Mouse (Mus musculus): ENCODE data around the gene Pfkm.
A peak's percentile ranks its signal among the peaks of the same experiment; 100 is the strongest.

Pfkm gene

DNA sequence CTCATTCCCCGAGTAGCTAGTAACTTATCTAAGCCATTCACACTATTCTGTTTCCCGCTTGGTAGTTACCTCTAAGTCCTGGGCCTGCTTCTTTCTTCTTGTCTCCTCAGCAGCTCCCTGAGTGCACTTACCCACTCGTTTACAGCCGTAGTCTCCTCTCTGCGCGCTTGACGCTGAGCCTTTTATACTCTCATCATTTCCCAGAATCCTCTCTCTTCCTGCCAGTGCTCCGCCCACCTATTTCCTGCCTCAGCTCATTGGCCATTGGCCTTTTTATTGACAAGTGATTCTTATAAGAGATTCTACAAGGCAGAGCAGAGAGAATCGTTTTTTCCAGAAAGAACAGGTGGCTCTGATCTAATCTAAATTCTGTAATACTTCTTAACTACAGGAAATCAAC, 6.1 kb downstream of the Pfkm start:
- DNase-seq (ENCODE audit: low spot score) = no peak

GRCm38 (mm10) chr15:98102401-98102800, 10.0 kb downstream of the Pfkm start:
- no peak for DNase-seq (ENCODE audit: low spot score)

- no peak for DNase-seq (ENCODE audit: low spot score)
These were observed 14.1 kb downstream of the Pfkm start for GRCm38 (mm10) chr15:98106506-98106905.

- DNase-seq (ENCODE audit: low spot score) = no peak
These were observed 14.8 kb downstream of the Pfkm start for GRCm38 (mm10) chr15:98107230-98107629.

DNA sequence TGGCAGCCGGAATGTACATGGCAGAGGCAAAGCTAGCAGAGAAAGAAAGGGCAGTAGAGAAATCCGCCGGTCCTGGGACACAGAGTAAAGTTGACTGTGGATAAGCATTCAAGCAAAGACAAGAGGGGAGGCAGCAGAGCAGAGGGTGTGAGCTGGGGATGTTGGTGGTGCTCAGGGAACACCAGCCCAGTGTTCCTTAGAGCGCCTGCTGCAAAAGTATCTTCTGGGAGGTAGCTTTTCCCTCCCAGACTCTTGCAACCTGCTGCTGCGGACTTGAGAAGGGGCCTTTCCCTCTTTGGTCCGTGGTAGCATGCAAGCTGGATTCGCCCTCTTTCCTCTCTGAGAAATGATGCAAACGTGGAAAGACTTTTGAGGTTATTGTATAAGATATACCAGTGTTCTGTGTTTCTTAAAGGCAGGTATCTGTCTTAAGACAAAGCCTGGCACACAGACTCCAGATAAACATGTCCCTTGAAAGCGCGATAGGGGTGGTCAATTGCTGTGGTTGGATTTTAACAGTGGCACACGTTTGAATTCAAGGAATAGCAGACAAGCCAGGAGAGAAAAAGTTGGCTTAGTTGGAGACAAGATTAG, 15.4 kb downstream of the Pfkm start:
- DNase-seq (ENCODE audit: low spot score) = no peak

DNA sequence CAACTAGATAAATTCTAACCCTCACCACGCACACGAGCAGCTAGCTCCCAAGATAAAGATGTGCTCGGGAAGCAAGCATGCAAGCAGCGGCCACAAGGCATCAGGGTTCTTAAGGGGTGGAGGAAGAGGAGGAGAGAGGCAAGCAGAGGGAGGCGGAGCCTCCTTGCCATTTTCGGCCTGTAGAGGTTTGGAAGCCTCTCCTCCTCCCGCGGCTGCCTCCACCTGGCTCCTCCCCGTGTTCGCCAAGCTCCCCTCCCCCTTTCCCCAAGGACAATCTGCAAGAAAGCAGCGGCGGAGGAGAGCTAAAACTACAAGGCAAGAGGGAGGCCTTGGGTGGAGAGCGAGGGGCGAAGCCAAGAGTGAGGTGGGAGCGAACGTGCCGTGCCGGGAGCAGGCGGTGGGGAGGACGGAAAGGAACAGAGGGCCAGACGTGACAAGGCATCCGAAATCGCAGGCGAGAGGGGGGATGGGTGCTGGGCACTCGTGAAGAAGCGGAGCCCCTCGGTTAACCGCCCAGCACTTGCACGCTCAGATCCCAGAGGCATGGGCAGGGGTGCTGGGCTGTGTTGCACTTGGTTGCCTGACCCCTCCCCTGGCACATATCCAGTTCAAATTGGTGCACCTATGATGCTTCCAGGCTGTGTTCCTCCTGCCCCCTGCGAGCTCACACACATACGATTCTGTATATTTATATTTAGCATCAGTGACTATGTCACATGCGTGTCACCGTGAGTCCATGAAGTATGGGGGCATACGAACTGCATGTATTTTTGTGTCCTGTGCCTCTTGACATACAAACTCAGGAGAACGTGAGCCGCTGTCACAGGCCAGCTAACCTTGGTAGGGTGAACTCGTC, 16.1 kb downstream of the Pfkm start:
- DNase-seq (ENCODE audit: low spot score) = peak; percentile 85

DNA sequence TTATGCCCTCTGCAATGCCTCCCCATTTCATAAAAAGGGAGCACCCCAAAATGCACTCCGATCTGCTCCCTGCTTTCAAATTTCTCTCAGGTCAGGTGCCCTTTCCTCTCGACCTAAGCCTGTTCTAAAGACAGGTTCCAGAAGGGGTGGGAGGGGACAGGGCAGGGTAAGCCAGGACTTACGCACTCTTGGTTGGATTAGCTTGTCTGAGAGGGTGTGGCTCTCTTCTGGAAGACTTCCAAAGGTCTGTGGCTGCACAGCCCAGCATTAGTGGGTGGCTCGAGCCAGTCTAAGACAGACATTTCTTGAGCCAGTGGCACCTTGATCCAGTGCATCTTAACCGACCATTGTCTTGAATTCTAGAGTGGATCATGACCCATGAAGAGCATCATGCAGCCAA, 19.4 kb downstream of the Pfkm start:
- no peak for DNase-seq (ENCODE audit: low spot score)

DNA sequence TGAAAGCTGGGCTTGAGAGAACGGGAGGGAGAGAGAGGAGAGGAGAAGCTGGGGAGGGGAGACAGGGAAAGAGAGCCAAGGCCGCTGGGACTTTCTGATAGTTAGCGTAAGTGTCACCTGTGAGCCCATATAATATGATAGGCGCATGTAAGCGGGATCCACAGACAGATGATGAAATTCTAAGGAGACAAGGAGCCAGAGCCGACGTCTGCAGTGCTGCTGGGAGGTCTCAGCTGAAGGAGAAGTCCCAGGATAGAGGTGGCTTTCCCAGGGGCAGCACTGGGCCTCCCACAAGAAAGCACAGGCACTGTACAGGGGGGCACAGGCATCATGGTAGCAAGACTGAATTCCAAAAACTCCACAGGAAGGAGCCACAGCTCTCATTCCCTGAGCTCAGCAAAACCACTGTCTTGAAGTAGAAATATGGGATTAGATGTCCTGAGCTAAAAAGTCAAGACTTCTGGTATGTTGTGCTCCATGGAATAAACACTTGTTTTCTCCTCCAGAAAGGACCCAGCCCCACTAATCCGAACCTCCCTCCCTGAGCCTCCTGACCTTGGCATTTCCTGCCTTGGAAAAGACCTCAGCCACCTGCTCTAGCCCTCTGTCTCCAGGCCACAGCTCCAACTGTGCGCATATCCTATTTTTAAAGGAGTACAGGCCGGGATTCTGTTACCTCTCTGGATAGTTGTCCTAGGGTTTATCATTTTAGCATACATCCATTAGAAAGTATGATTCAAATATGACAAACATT, 21.9 kb downstream of the Pfkm start:
- DNase-seq (ENCODE audit: low spot score) = no peak

GRCm38 (mm10) chr15:98114852-98115778, 22.7 kb downstream of the Pfkm start:
- DNase-seq (ENCODE audit: low spot score) = no peak

DNA sequence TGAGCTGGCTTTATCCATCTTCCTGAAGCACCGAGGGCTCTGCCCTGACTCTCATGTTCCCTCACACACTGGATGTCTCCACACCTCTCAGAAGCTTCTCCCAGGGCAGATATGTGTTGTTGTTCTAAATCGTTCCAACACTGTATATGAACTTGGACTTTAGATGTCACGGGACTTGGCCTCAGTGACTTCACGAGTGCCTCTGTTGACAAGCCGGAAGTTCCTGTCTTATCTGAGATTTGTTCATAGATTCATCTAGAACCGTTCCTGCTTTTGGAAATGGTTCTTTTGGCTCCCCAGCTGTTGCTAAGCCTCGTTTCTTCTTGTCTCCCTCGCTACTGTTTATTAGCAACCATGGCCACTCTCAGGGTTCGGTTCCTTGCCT, 23.4 kb downstream of the Pfkm start:
- DNase-seq (ENCODE audit: low spot score) = no peak

- no peak for DNase-seq (ENCODE audit: low spot score)
These were observed 23.9 kb downstream of the Pfkm start for GRCm38 (mm10) chr15:98116287-98116686.

GRCm38 (mm10) chr15:98119363-98119762, 27.0 kb downstream of the Pfkm start:
- DNase-seq (ENCODE audit: low spot score) = no peak

DNA sequence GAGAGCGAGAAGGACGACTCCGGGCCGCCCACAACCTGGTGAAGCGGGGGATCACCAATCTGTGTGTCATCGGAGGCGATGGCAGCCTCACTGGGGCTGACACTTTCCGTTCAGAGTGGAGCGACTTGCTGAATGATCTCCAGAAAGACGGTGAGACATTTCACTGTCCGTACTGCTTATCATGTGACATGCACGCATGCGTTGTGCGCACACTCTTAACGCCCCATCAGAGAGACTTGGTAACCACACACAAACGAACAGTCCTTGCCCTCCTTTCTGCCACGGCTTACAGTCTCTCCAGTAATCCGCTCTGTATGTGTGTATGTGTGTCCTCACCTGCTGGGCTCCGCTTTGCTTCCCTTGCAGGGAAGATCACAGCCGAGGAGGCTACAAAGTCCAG, 28.4 kb downstream of the Pfkm start:
- no peak for DNase-seq (ENCODE audit: low spot score)

GRCm38 (mm10) chr15:98131001-98131400, 38.6 kb downstream of the Pfkm start:
- no peak for DNase-seq (ENCODE audit: low spot score)

DNA sequence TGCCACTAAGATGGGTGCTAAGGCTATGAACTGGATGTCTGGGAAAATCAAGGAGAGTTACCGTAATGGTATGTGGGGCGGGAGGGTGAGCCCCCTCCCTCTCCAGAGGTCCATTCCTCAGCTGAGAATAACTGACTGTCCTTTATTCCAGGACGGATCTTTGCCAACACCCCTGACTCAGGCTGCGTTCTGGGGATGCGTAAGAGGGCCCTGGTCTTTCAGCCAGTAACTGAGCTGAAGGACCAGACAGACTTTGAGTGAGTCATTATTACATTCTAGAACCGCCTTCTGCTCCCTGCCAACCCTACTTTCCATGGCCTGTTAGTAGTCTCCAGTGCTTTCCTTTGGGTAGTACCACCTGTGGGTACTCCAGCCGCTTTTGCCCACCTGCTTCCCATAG, 39.1 kb downstream of the Pfkm start:
- DNase-seq (ENCODE audit: low spot score) = no peak

GRCm38 (mm10) chr15:98131942-98132655, 39.7 kb downstream of the Pfkm start:
- no peak for DNase-seq (ENCODE audit: low spot score)

GRCm38 (mm10) chr15:98133471-98133870, 41.1 kb downstream of the Pfkm start:
- no peak for DNase-seq (ENCODE audit: low spot score)

DNA sequence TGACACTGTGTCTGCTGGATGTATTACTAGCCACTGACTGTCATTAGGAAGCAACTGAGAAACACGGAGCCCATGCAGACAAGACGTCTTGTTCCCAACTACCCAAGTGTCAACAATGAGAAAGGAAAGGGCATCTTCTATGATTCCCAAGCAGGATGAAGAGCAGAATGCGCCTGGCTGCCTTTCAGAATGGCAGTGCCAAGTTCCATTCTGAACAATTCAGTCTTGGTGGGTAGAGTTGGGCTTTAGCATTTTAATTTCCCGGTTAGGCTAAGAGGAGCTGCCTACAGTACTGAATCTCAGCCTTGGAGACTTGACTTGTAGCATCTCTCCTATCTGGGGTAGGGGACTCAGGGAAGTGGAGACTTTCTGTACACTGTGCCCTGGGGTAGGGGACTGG, 41.6 kb downstream of the Pfkm start:
- DNase-seq (ENCODE audit: low spot score) = no peak

DNA sequence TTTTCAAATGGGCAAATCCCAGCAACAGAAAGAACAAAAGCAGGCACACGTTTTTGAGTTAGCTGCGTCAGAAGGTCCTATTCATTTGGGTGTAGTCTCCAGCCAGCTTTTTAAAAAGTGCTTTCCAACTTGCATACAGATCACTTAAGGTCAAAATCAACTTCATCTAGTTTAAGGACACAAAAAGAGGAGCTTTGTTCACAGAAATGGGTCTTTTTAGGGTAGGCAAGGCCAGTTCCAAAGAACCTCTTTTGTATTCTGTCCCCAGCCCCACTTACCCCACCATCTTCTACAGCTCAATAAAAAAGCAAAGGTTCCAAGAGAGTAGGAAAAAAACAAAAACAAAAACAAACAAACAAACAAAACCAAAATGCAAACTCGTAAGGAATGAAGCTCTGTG, 42.3 kb downstream of the Pfkm start:
- DNase-seq (ENCODE audit: low spot score) = no peak

DNA sequence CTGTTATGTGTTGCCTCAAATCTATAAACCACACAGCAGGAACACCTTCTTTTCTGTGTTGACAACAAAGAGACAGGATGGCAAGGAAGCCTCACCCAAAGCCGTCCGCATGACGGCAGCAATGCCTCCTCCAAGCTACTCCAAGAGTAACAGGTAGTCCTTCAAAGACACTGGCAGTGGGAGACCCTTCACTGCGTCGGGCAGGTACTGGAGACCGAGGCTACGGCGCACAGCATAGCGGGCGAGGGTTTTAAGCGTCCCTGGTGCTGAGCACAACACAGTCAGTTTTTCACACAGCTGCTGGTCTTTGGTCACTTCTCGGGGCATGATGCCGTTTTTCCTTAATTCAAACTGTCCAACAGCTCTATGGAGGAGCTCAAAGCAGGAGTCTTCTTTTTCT, 43.3 kb downstream of the Pfkm start:
- no peak for DNase-seq (ENCODE audit: low spot score)

GRCm38 (mm10) chr15:98136871-98137270, 44.5 kb downstream of the Pfkm start:
- DNase-seq (ENCODE audit: low spot score) = no peak

Measured in layer of hippocampus, adult 11-12 months (tissue).